Mouse (Mus musculus) MEL (cell line): ENCODE results near the gene Mapk8ip1. TPM values are rescaled to one million over a fixed set of nuclear protein-coding genes. Genes with fewer than 3 reads are reported as not detected.

ENCODE experiments used
- DNase-seq: peaks from one replicate; pipeline ENCODE4 v3.0.0; 2011; ENCODE audit warnings: low read depth, low spot score
- H3K27ac ChIP-seq: 2 replicates; pipeline ENCODE4 v1.5.1; 2012; ENCODE audit warnings: low read depth, mild to moderate bottlenecking, control low read depth, low read length, moderate library complexity; ENCODE audit not compliant: control insufficient read depth
- H3K27me3 ChIP-seq, 2 experiments: fragments of 150-350 bp in 1 of 2; sonication (generic) in 1 of 2; 2 replicates each; pipeline ENCODE4 v1.6.1; 2012; ENCODE audit warnings: low read length in 2 of 2, mild to moderate bottlenecking in 2 of 2, improper control_type of control experiment in 1 of 2, moderate library complexity in 1 of 2; ENCODE audit not compliant: insufficient read depth in 2 of 2, control insufficient read depth in 1 of 2
- H3K36me3 ChIP-seq, 2 experiments: 2 replicates each; pipeline ENCODE4 v1.6.1; 2012 to 2014; ENCODE audit warnings: low read length in 2 of 2, improper control_type of control experiment in 1 of 2, inconsistent platforms in 1 of 2, mild to moderate bottlenecking in 1 of 2; ENCODE audit not compliant: insufficient read depth in 2 of 2, control insufficient read depth in 1 of 2
- H3K4me1 ChIP-seq, 2 experiments: fragments of 150-350 bp in 1 of 2; sonication (generic) in 1 of 2; 2 replicates each; pipeline ENCODE4 v1.6.1; 2012; ENCODE audit warnings: low read length in 2 of 2, improper control_type of control experiment in 1 of 2, mild to moderate bottlenecking in 1 of 2; ENCODE audit not compliant: insufficient read depth in 2 of 2, control insufficient read depth in 1 of 2
- H3K4me3 ChIP-seq, 2 experiments: fragments of 150-350 bp in 1 of 2; sonication (generic) in 1 of 2; 2 replicates each; pipeline ENCODE4 v1.5.1; 2012; ENCODE audit warnings: low read depth in 2 of 2, low read length in 2 of 2, mild to moderate bottlenecking in 2 of 2, moderate library complexity in 2 of 2, control low read depth in 1 of 2, improper control_type of control experiment in 1 of 2; ENCODE audit not compliant: control insufficient read depth in 1 of 2, insufficient read depth in 1 of 2
- H3K79me2 ChIP-seq: 2 replicates; pipeline ENCODE4 v1.6.1; 2012; ENCODE audit warnings: mild to moderate bottlenecking, low read length, moderate library complexity; ENCODE audit not compliant: control insufficient read depth, poor library complexity, insufficient read depth
- H3K9ac ChIP-seq: 2 replicates; pipeline ENCODE4 v1.6.1; 2012; ENCODE audit warnings: low read depth, mild to moderate bottlenecking, control low read depth, low read length, moderate library complexity; ENCODE audit not compliant: control insufficient read depth, poor library complexity, severe bottlenecking
- H3K9me3 ChIP-seq: fragments of 150-350 bp; sonication (generic); replicated peaks from 2 replicates; pipeline ENCODE4 v1.6.1; 2012; ENCODE audit warnings: mild to moderate bottlenecking, low read length, improper control_type of control experiment, moderate library complexity; ENCODE audit not compliant: insufficient read depth
- BHLHE40 ChIP-seq: IDR thresholded peaks from 2 replicates; pipeline ENCODE4 v1.6.1; 2012; ENCODE audit warnings: low read depth, mild to moderate bottlenecking, inconsistent platforms, low read length, improper control_type of control experiment, borderline replicate concordance
- CHD1 ChIP-seq: IDR thresholded peaks from 2 replicates; pipeline ENCODE4 v1.6.1; 2012; ENCODE audit warnings: low read depth, mild to moderate bottlenecking, inconsistent platforms, low read length, improper control_type of control experiment
- CHD2 ChIP-seq: IDR thresholded peaks from 2 replicates; pipeline ENCODE4 v1.6.1; 2011; ENCODE audit warnings: low read length, improper control_type of control experiment
- CTCF ChIP-seq, 3 experiments: IDR thresholded peaks in 2 of 3; conservative IDR thresholded peaks in 1 of 3; 2 replicates each; pipeline ENCODE4 v1.5.1; 2011 to 2012; ENCODE audit warnings: low read length in 3 of 3, low read depth in 2 of 3, mild to moderate bottlenecking in 2 of 3, improper control_type of control experiment in 1 of 3, inconsistent platforms in 1 of 3, mixed read lengths in 1 of 3, moderate library complexity in 1 of 3; ENCODE audit not compliant: control insufficient read depth in 1 of 3, insufficient read depth in 1 of 3, poor library complexity in 1 of 3, severe bottlenecking in 1 of 3
- EP300 ChIP-seq, 2 experiments: IDR thresholded peaks; 2 replicates each; pipeline ENCODE4 v1.6.1; 2011; ENCODE audit warnings: improper control_type of control experiment in 2 of 2, low read length in 2 of 2, low read depth in 1 of 2, mild to moderate bottlenecking in 1 of 2
- GABPA ChIP-seq: IDR thresholded peaks from 2 replicates; pipeline ENCODE4 v1.6.1; 2012; ENCODE audit warnings: low read depth, mild to moderate bottlenecking, inconsistent platforms, low read length, improper control_type of control experiment, moderate library complexity
- GATA1 ChIP-seq: IDR thresholded peaks from 2 replicates; pipeline ENCODE4 v1.6.1; 2011; ENCODE audit warnings: low read depth, low read length, improper control_type of control experiment
- JUND ChIP-seq: IDR thresholded peaks from 2 replicates; pipeline ENCODE4 v1.6.1; 2011; ENCODE audit warnings: low read depth, mild to moderate bottlenecking, improper control_type of control experiment, low read length
- KAT2A ChIP-seq: conservative IDR thresholded peaks from 2 replicates; pipeline ENCODE4 v1.6.1; 2012; ENCODE audit warnings: low read depth, low read length, improper control_type of control experiment, inconsistent platforms
- MAX ChIP-seq: IDR thresholded peaks from 2 replicates; pipeline ENCODE4 v1.6.1; 2011; ENCODE audit warnings: low read length, improper control_type of control experiment
- MAZ ChIP-seq: IDR thresholded peaks from 2 replicates; pipeline ENCODE4 v1.6.1; 2012; ENCODE audit warnings: low read depth, mild to moderate bottlenecking, inconsistent platforms, low read length, improper control_type of control experiment
- MEF2A ChIP-seq: IDR thresholded peaks from 2 replicates; pipeline ENCODE4 v1.6.1; 2014; ENCODE audit warnings: low read depth, mild to moderate bottlenecking, inconsistent platforms, low read length, improper control_type of control experiment; ENCODE audit not compliant: poor library complexity, insufficient replicate concordance, severe bottlenecking; ENCODE audit errors: extremely low read depth
- MXI1 ChIP-seq: IDR thresholded peaks from 2 replicates; pipeline ENCODE4 v1.6.1; 2011; ENCODE audit warnings: mild to moderate bottlenecking, low read depth, low read length, improper control_type of control experiment
- MYB ChIP-seq: IDR thresholded peaks from 2 replicates; pipeline ENCODE4 v1.6.1; 2011; ENCODE audit warnings: mild to moderate bottlenecking, low read depth, low read length, improper control_type of control experiment
- MYC ChIP-seq: IDR thresholded peaks from 2 replicates; pipeline ENCODE4 v1.6.1; 2011; ENCODE audit warnings: low read depth, mild to moderate bottlenecking, low read length, improper control_type of control experiment, moderate library complexity
- POLR2A ChIP-seq, 2 experiments: IDR thresholded peaks; 2 replicates each; pipeline ENCODE4 v1.6.1; 2011 to 2012; ENCODE audit warnings: low read length in 2 of 2, mild to moderate bottlenecking in 2 of 2, control low read depth in 1 of 2, improper control_type of control experiment in 1 of 2, low read depth in 1 of 2, moderate library complexity in 1 of 2; ENCODE audit not compliant: control insufficient read depth in 1 of 2, insufficient read depth in 1 of 2, poor library complexity in 1 of 2
- POLR2AphosphoS2 ChIP-seq: IDR thresholded peaks from 2 replicates; pipeline ENCODE4 v1.6.1; 2011; ENCODE audit warnings: low read length, improper control_type of control experiment
- POLR2AphosphoS5 ChIP-seq: IDR thresholded peaks from 2 replicates; pipeline ENCODE4 v1.6.1; 2012; ENCODE audit warnings: low read depth, borderline replicate concordance, mild to moderate bottlenecking, inconsistent platforms, low read length, moderate library complexity, mixed read lengths
- RAD21 ChIP-seq: IDR thresholded peaks from 2 replicates; pipeline ENCODE4 v1.6.1; 2011; ENCODE audit warnings: mild to moderate bottlenecking, low read depth, low read length, improper control_type of control experiment
- SMC3 ChIP-seq: IDR thresholded peaks from 2 replicates; pipeline ENCODE4 v1.6.1; 2011; ENCODE audit warnings: low read depth, low read length, improper control_type of control experiment
- TAL1 ChIP-seq: IDR thresholded peaks from 2 replicates; pipeline ENCODE4 v1.6.1; 2012; ENCODE audit warnings: mild to moderate bottlenecking, inconsistent platforms, low read length, moderate library complexity, mixed read lengths
- TBP ChIP-seq: IDR thresholded peaks from 2 replicates; pipeline ENCODE4 v1.8.0; 2011; ENCODE audit warnings: low read depth, low read length, improper control_type of control experiment
- UBTF ChIP-seq: IDR thresholded peaks from 2 replicates; pipeline ENCODE4 v1.6.1; 2012; ENCODE audit warnings: low read depth, mild to moderate bottlenecking, inconsistent platforms, low read length, improper control_type of control experiment, moderate library complexity, borderline replicate concordance; ENCODE audit not compliant: insufficient read depth
- USF1 ChIP-seq: IDR thresholded peaks from 2 replicates; pipeline ENCODE4 v1.6.1; 2014; ENCODE audit warnings: low read depth, mild to moderate bottlenecking, inconsistent platforms, low read length, improper control_type of control experiment, moderate library complexity
- USF2 ChIP-seq, 2 experiments: IDR thresholded peaks; 2 replicates each; pipeline ENCODE4 v1.6.1; 2011 to 2012; ENCODE audit warnings: improper control_type of control experiment in 2 of 2, low read length in 2 of 2, borderline replicate concordance in 1 of 2, inconsistent platforms in 1 of 2, low read depth in 1 of 2, mild to moderate bottlenecking in 1 of 2; ENCODE audit not compliant: insufficient read depth in 1 of 2
- ZC3H11A ChIP-seq: IDR thresholded peaks from 2 replicates; pipeline ENCODE4 v1.6.1; 2012; ENCODE audit warnings: low read depth, mild to moderate bottlenecking, inconsistent platforms, low read length, improper control_type of control experiment
- ZMIZ1 ChIP-seq: IDR thresholded peaks from 2 replicates; pipeline ENCODE4 v1.6.1; 2012; ENCODE audit warnings: low read depth, mild to moderate bottlenecking, inconsistent platforms, low read length, improper control_type of control experiment, moderate library complexity
- ZNF384 ChIP-seq: IDR thresholded peaks from 2 replicates; pipeline ENCODE4 v1.6.1; 2012; ENCODE audit warnings: low read depth, mild to moderate bottlenecking, inconsistent platforms, low read length, improper control_type of control experiment
- polyA plus RNA-seq, 2 experiments: library from polyadenylated mRNA; stranded (reverse) in 1 of 2; unstranded in 1 of 2; fragments of >175 nt in 1 of 2; fragments of >200 nt in 1 of 2; gene quantifications; 2 replicates each; pipeline versions ENCODE4 v1.2.1 to v1.2.4; 2012; ENCODE audit warnings: low replicate concordance in 2 of 2, low read depth in 1 of 2; ENCODE audit not compliant: insufficient read length in 2 of 2, insufficient read depth in 1 of 2, missing spikeins in 1 of 2
- total RNA-seq: library from RNA; depleted of rRNA; stranded (reverse); fragments of 300-350 nt; gene quantifications from 2 replicates; pipeline ENCODE4 v1.2.3, GENCODE M21; 2012

The Mapk8ip1 gene
- total and polyA plus RNA-seq, 3 experiments: 2.5 to 3.8 TPM; not detected in 1

DNA sequence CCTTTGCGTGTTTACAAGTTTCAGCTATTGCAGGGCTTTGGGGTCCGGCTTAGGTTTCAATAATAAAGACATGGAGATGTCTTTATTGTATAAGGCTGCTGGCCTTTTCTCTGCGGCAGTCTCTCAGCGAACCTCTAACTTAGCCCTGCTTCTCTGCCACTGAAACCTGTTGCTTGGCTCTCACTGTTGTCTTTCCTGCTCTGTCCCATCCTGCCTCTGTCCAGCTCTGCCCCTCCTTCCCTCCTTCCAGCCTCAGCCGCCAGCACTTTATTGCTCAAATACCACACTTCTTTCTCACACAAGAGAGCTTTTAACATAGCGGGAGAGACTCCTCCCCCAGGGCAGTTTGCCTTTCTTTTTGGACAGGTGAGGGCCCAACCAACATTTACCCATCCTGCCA, 39.4 kb upstream of the Mapk8ip1 start:
- H3K4me1 ChIP-seq: peaks cover 14 to 42% of the 10 kb centered on the region in 2 experiments
- no peaks in the 10 kb centered on the region for H3K9me3 ChIP-seq
- H3K36me3 ChIP-seq: peaks cover 0 to 34% of the 10 kb centered on the region in 2 experiments; a peak in 2 of 4 replicates
- H3K79me2 ChIP-seq: no peaks in the 10 kb centered on the region
- TF ChIP-seq GABPA (no peak), TAL1 (no peak), POLR2AphosphoS2 (no peak), ZNF384 (no peak), USF1 (no peak), EP300 (IDR thresholded peaks at IDR 0.05; ENCODE audit: low read depth in 1 of 2, low read length in 2 of 2) (no peak), POLR2A (IDR thresholded peaks at IDR 0.05; ENCODE audit: control insufficient read depth in 1 of 2, insufficient read depth in 1 of 2, low read depth in 1 of 2, low read length in 2 of 2, poor library complexity in 1 of 2) (no peak), USF2 (IDR thresholded peaks at IDR 0.05; ENCODE audit: borderline replicate concordance in 1 of 2, insufficient read depth in 1 of 2, low read depth in 1 of 2, low read length in 2 of 2) (no peak), KAT2A (no peak), JUND (no peak), MAX (no peak), MXI1 (no peak), GATA1 (no peak), POLR2AphosphoS5 (no peak), RAD21 (no peak), CHD1 (no peak), ZMIZ1 (no peak), MYC (no peak)
- no peaks in the 10 kb centered on the region for H3K27me3 ChIP-seq
- no peak overlapping the region for H3K27ac ChIP-seq
- H3K4me3 ChIP-seq: no peak overlapping the region
- no peak overlapping the region for H3K9ac ChIP-seq
- DNase-seq: no peak

GRCm38 (mm10) chr2:92438567-92438966, 37.5 kb upstream of the Mapk8ip1 start:
- peaks cover 3 to 34% of the 10 kb centered on the region in 2 experiments for H3K4me1 ChIP-seq
- TF ChIP-seq MYC: no peak
- TF ChIP-seq POLR2A (IDR thresholded peaks at IDR 0.05; ENCODE audit: control insufficient read depth in 1 of 2, insufficient read depth in 1 of 2, low read depth in 1 of 2, low read length in 2 of 2, poor library complexity in 1 of 2): no peak
- no peak for TF ChIP-seq USF1
- no peak for TF ChIP-seq CHD2
- TF ChIP-seq RAD21: no peak
- no peak for TF ChIP-seq SMC3
- TF ChIP-seq MAZ: no peak
- TF ChIP-seq ZMIZ1: no peak
- no peak for TF ChIP-seq BHLHE40
- TF ChIP-seq TBP: no peak
- no peak for TF ChIP-seq ZC3H11A
- no peak for TF ChIP-seq KAT2A
- TF ChIP-seq USF2 (IDR thresholded peaks at IDR 0.05; ENCODE audit: borderline replicate concordance in 1 of 2, insufficient read depth in 1 of 2, low read depth in 1 of 2, low read length in 2 of 2): no peak
- TF ChIP-seq MYB: no peak
- TF ChIP-seq POLR2AphosphoS2: no peak
- TF ChIP-seq GABPA: no peak
- no peak for TF ChIP-seq MEF2A
- TF ChIP-seq CTCF (IDR thresholded peaks at IDR 0.05 in 2 of 3, conservative IDR thresholded peaks at IDR 0.05 in 1 of 3; ENCODE audit: control insufficient read depth in 1 of 3, insufficient read depth in 1 of 3, low read depth in 2 of 3, low read length in 3 of 3, poor library complexity in 1 of 3, severe bottlenecking in 1 of 3): no peak
- no peak for TF ChIP-seq UBTF
- no peak overlapping the region for H3K4me3 ChIP-seq
- no peaks in the 10 kb centered on the region for H3K9me3 ChIP-seq
- no peaks in the 10 kb centered on the region for H3K27me3 ChIP-seq
- H3K9ac ChIP-seq: no peak overlapping the region
- no peak for DNase-seq
- H3K27ac ChIP-seq: no peak overlapping the region
- H3K79me2 ChIP-seq: peaks cover 3% of the 10 kb centered on the region
- H3K36me3 ChIP-seq: peaks cover 0 to 24% of the 10 kb centered on the region in 2 experiments; a peak in 2 of 4 replicates
